Mouse (Mus musculus): ENCODE data around the gene Llgl2. TPM values are rescaled to one million over a fixed set of nuclear protein-coding genes. Genes with fewer than 3 reads are reported as not detected.

Llgl2 gene
- 7.5 and 7.6 TPM in 2 replicates for polyA plus RNA-seq (2016; fragmentation: Nextera tagmentation; extraction: Ambion mirVana)

GRCm38 (mm10) chr11:115823774-115824740 lies at the start of gene Llgl2:
Gene Llgl2, plus strand, starts transcription at chr11:115824049.
- peak; percentile 82 for DNase-seq (ENCODE audit: extremely low spot score, low spot score)
- Histone ChIP-seq H3K36me3 (replicated peaks) (peaks cover 38% of the 10 kb centered on the region), H3K9me3 (no peaks in the 10 kb centered on the region), H3K27me3 (ENCODE audit: poor library complexity, severe bottlenecking) (peaks cover 71% of the 10 kb centered on the region), H3K4me3 (peak within 1 kb of the TSS; percentile 64), H3K4me1 (peaks cover 35% of the 10 kb centered on the region), H3K27ac (peak within 1 kb of the TSS; percentile 64)
- under 1% methylated on average over 87 of the region's 87 CpGs for WGBS

DNA sequence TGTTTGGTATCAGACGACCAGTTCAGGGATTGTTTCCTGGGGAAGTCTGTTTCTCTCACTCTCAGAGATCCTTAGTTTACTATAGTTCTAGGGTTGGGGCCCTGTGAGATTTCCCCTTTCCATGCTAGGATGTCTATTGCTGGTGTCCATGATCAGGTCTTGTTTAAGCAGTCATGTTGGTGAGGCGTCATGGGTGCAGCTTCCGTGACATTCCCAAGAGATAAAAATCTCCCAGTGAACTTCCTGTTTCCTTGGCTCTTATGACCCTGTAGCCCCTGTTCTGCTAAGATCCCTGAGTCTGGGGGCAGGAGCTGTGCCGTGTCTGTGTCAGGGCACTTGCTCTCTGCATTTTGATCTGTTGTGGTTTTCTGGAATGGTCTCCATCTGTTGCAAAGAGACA lies 49.2 kb upstream of the Llgl2 start:
- Histone ChIP-seq H3K4me1 (peaks cover 57% of the 10 kb centered on the region), H3K4me3 (no peak overlapping the region), H3K27me3 (ENCODE audit: poor library complexity, severe bottlenecking) (0 out of 2 replicates have a peak, but pooled peaks cover 5% of the 10 kb centered on the region), H3K36me3 (replicated peaks) (peaks cover 23% of the 10 kb centered on the region), H3K27ac (no peak overlapping the region), H3K9me3 (no peaks in the 10 kb centered on the region)
- DNase-seq (ENCODE audit: extremely low spot score, low spot score) = no peak
- WGBS = 81% methylated on average over 4 of the region's 4 CpGs

DNA sequence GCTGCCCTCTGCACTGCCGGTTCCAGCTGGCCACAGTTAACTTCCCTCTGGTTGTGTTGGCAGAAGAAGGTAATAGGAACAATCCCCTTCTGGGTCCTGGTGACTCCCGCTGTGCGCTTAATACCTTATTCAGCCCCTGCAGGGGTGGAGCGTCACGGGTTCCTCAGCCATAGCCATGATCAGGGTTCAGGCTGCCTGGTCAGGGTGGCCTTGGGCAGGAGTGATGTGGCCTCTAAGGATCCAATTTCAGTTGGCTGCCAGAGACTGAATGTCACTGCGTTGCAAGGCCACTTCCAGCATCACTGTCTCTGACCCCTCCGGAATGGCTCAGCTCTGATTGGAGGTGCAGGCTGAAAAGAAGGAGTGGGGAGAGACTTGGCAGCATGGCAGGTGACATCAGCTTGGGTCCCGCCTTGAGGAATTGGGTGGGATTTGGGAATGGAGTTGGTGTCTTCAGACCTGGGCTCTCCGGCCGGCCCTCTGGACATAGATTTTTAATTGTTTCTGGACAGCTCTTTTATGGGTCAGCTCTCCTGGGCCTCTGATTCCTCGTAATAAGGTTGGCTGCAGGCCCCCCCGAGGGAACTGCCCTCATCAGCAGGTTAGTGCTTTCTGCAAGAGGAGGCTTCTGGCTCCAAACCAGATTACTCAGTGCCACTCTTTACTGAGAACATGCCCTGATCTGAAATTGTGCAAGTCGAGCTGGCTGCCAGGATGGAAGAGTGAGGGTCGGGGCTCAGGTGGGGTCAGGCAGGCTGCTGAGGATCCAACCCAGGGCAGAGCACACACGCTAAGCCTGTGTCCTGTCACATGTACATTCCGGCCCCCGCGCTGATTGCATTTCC lies 47.8 kb upstream of the Llgl2 start:
- WGBS = 31% methylated on average over 18 of the region's 18 CpGs
- no peak for DNase-seq (ENCODE audit: extremely low spot score, low spot score)
- H3K27me3 ChIP-seq (ENCODE audit: poor library complexity, severe bottlenecking) = 0 out of 2 replicates have a peak, but pooled peaks cover 5% of the 10 kb centered on the region
- peak overlapping the region; percentile 62 for H3K27ac ChIP-seq
- 0 out of 2 replicates have a peak overlapping the region, but pooled peaks have one; percentile 7 for H3K4me3 ChIP-seq
- H3K4me1 ChIP-seq = peaks cover 64% of the 10 kb centered on the region
- peaks cover 17% of the 10 kb centered on the region for H3K36me3 ChIP-seq (replicated peaks)
- H3K9me3 ChIP-seq = no peaks in the 10 kb centered on the region

GRCm38 (mm10) chr11:115776954-115777353 lies 46.9 kb upstream of the Llgl2 start:
- H3K4me1 ChIP-seq = peaks cover 72% of the 10 kb centered on the region

DNA sequence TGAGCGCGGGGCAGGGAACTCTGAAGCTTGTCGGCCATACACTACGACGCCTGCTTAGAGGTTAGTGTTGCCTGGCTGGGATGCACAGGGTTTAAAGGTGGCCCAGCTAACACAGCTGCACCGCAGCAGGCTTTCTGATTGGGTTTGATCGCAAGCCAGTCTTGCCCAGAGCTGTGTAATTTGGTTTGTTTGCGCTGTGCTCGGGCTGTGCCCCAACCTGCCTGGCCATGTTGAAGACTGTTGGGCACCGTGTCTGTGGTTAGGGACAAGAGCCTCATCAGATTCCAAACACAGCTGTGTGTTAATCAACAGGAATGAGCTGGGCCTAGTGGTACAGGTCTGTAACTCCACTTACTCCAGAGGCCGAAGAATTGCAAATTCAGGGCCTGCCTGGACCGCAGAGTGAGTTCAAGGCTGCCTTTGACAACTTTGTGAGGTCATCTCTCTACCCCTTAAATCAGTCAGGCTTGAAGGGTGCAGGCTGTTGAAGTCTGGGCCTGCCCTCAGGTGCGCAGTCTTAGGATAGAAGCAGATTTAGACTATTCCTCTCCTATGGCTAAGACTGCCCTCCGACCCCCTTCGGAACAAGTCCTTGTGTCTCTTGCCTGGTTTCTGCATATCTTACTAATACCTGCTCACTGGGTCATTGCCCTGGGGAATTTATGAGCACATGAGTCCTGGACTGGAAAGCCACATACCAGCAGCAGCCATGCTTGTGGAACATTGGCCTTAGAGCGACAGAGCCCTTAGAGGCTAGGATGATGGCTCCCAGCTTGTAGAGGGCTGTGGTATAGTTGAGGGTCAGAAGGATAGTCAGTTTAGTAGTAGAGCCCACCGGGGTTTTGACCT lies 46.1 kb upstream of the Llgl2 start:
- WGBS = 84% methylated on average over 17 of the region's 17 CpGs
- peaks cover 79% of the 10 kb centered on the region for H3K4me1 ChIP-seq
- H3K4me3 ChIP-seq = no peak overlapping the region
- no peak for DNase-seq (ENCODE audit: extremely low spot score, low spot score)
- no peaks in the 10 kb centered on the region for H3K9me3 ChIP-seq
- H3K27ac ChIP-seq = peak overlapping the region; percentile 62
- H3K36me3 ChIP-seq (replicated peaks) = peaks cover 13% of the 10 kb centered on the region
- H3K27me3 ChIP-seq (ENCODE audit: poor library complexity, severe bottlenecking) = 0 out of 2 replicates have a peak, but pooled peaks cover 5% of the 10 kb centered on the region

More at GRCm38 (mm10) chr11:115776954-115777353, 46.9 kb upstream of the Llgl2 start:
- DNase-seq (ENCODE audit: extremely low spot score, low spot score) = no peak
- WGBS = 45% methylated on average over 9 of the region's 9 CpGs
- H3K9me3 ChIP-seq = no peaks in the 10 kb centered on the region
- H3K36me3 ChIP-seq (replicated peaks) = peaks cover 17% of the 10 kb centered on the region
- H3K4me3 ChIP-seq = no peak overlapping the region
- 0 out of 2 replicates have a peak, but pooled peaks cover 5% of the 10 kb centered on the region for H3K27me3 ChIP-seq (ENCODE audit: poor library complexity, severe bottlenecking)
- H3K27ac ChIP-seq = peak overlapping the region; percentile 62

- Histone ChIP-seq H3K27ac (peak overlapping the region; percentile 84), H3K27me3 (ENCODE audit: poor library complexity, severe bottlenecking) (0 out of 2 replicates have a peak, but pooled peaks cover 5% of the 10 kb centered on the region), H3K4me1 (peaks cover 88% of the 10 kb centered on the region), H3K36me3 (replicated peaks) (peaks cover 5% of the 10 kb centered on the region; the same call in 1 of the 2 replicates), H3K4me3 (peak overlapping the region; percentile 40), H3K9me3 (no peaks in the 10 kb centered on the region)
- 12% methylated on average over 9 of the region's 9 CpGs for WGBS
- peak; percentile 73 for DNase-seq (ENCODE audit: extremely low spot score, low spot score)
These were observed 44.7 kb upstream of the Llgl2 start for GRCm38 (mm10) chr11:115779038-115779571.

DNA sequence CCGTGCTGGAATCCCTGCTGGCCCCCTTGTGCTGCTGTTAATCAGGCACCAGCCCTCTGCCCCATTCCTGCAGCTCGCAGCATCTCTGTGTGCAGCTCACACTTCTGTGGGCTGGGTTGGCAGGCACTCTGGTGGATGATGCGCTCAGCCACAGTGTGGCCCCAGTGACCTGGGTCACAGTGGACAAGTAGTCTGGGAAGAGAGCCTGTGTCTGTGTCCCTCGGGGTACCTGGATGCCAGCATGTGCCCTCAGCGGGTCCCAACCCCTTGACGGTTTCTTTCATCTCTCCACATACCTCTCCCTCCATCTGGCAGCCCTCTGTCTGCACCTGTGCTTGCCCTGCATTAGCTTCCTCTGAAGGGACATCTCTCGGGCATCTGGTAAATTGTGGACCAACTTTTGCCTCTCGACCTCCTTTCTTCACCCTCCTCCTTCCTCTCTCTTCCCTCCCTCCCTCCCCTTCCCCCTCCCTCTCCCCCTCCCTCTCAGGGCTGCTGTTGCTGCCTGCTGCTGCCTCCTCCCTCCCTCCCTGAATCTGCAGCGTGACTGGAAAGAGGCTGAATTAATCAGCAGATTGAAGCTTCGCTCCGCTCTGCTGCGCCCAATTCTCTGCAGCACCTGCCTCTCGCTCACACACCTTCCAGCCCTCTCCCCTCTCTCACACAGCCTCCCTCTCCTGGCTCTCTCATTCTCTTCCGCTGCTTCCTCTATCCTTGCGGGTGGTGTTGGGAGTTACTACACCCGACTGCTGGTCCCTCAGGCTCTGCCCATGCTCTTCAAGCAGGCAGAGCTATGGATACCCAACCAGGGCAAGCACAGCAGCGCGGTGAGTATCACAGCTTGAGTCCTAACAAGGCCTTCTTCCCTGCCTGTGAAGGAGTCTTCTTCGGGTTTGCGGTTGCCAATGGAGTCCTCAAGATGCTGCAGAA lies 43.4 kb upstream of the Llgl2 start:
- WGBS = 10% methylated on average over 20 of the region's 20 CpGs
- peak overlapping the region; percentile 84 for H3K27ac ChIP-seq
- no peaks in the 10 kb centered on the region for H3K9me3 ChIP-seq
- peak overlapping the region; percentile 40 for H3K4me3 ChIP-seq
- 0 out of 2 replicates have a peak, but pooled peaks cover 5% of the 10 kb centered on the region for H3K27me3 ChIP-seq (ENCODE audit: poor library complexity, severe bottlenecking)
- peaks cover 85% of the 10 kb centered on the region for H3K4me1 ChIP-seq
- peaks cover 8% of the 10 kb centered on the region for H3K36me3 ChIP-seq (replicated peaks)
- DNase-seq (ENCODE audit: extremely low spot score, low spot score) = peak; percentile 52

DNA sequence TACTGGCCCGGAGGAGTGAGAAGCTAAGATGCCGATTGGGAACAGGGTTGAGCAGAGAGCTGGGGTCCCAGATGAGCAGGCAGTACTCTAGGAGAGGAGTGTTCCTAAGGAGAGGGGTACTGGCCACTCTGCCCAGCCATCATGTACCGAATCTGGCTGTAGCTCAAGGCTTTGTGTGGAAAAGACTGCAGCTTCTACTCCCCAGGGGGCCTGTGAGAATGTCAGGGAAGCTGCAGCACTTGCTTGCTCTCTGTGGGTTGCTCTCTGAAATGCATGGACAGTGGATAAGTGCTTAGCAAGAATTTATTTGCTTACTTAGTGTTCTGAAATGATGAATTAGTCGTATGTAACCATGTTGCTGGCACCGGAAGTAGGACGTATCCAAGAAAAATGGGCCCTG lies 37.4 kb upstream of the Llgl2 start:
- DNase-seq (ENCODE audit: extremely low spot score, low spot score) = no peak
- H3K4me3 ChIP-seq = no peak overlapping the region
- H3K36me3 ChIP-seq (replicated peaks) = peaks cover 61% of the 10 kb centered on the region
- peaks cover 36% of the 10 kb centered on the region for H3K4me1 ChIP-seq
- H3K27ac ChIP-seq = 0 out of 2 replicates have a peak overlapping the region, but pooled peaks have one; percentile 45
- H3K27me3 ChIP-seq (ENCODE audit: poor library complexity, severe bottlenecking) = no peaks in the 10 kb centered on the region
- H3K9me3 ChIP-seq = no peaks in the 10 kb centered on the region
- 74% methylated on average over 6 of the region's 6 CpGs for WGBS

DNA sequence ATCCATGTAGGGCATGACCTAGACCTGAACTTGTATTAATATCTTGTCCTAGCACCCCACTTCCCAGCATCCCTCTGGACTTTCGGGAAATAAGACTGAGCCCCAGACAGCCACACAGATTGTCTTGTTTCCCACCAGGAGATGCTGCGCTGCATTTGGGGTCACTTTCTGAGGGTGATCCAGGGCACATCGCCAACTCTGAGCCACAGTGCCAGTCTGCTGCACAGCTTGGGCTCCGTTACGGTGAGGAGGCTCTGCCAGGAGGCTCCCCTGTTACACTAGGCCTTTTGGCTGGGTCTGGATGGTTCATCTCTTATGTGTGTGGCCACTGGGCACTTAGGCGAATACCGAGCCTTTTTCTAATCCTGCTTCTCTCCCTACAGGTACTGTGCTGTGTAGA lies 34.1 kb upstream of the Llgl2 start:
- peaks cover 16% of the 10 kb centered on the region for H3K4me1 ChIP-seq
- H3K36me3 ChIP-seq (replicated peaks) = peaks cover 94% of the 10 kb centered on the region
- no peaks in the 10 kb centered on the region for H3K27me3 ChIP-seq (ENCODE audit: poor library complexity, severe bottlenecking)
- no peak for DNase-seq (ENCODE audit: extremely low spot score, low spot score)
- H3K27ac ChIP-seq = no peak overlapping the region
- 92% methylated on average over 7 of the region's 7 CpGs for WGBS
- no peaks in the 10 kb centered on the region for H3K9me3 ChIP-seq
- H3K4me3 ChIP-seq = no peak overlapping the region

DNA sequence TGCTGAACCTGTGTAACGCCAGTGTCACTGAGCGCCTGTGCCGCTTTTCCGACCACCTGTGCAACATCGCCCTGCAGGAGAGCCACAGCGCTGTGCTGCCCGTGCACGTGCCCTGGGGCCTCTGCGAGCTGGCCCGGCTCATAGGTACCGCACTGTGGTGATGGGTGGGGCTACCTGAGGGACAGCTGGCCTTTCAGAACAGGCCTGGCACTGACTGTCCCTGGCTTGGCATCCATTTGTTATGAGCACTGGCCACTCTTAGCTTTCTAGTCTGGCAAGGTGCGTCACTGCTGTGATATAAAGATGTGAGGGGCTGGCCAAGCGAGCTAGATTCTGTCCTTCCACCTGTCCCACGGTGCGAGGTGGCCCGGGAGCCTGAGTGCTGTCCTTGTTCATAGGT lies 31.9 kb upstream of the Llgl2 start:
- no peak overlapping the region for H3K4me3 ChIP-seq
- WGBS = 94% methylated on average over 16 of the region's 16 CpGs
- H3K27me3 ChIP-seq (ENCODE audit: poor library complexity, severe bottlenecking) = no peaks in the 10 kb centered on the region
- 0 out of 2 replicates have a peak, but pooled peaks cover 4% of the 10 kb centered on the region for H3K4me1 ChIP-seq
- H3K9me3 ChIP-seq = no peaks in the 10 kb centered on the region
- no peak for DNase-seq (ENCODE audit: extremely low spot score, low spot score)
- peaks cover 98% of the 10 kb centered on the region for H3K36me3 ChIP-seq (replicated peaks)
- no peak overlapping the region for H3K27ac ChIP-seq

- WGBS = 87% methylated on average over 14 of the region's 14 CpGs
- Histone ChIP-seq H3K4me1 (0 out of 2 replicates have a peak, but pooled peaks cover 4% of the 10 kb centered on the region), H3K27ac (no peak overlapping the region), H3K36me3 (replicated peaks) (peaks cover 98% of the 10 kb centered on the region), H3K9me3 (no peaks in the 10 kb centered on the region), H3K27me3 (ENCODE audit: poor library complexity, severe bottlenecking) (no peaks in the 10 kb centered on the region), H3K4me3 (no peak overlapping the region)
- DNase-seq (ENCODE audit: extremely low spot score, low spot score) = no peak
These were observed 31.5 kb upstream of the Llgl2 start for GRCm38 (mm10) chr11:115792353-115792752.
